Mouse (Mus musculus) T-cell, adult 2 months (primary cell): ENCODE data around the gene Lin7c.
"Not testable (repeated sequence)": the region's sequence is repeated elsewhere in the genome, so short reads cannot be mapped to it uniquely, and the experiment has no call there.

ENCODE experiments used
- DNase-seq: peaks from one replicate; pipeline ENCODE4 v3.0.0; 2022; ENCODE audit warnings: low spot score

The Lin7c gene

DNA sequence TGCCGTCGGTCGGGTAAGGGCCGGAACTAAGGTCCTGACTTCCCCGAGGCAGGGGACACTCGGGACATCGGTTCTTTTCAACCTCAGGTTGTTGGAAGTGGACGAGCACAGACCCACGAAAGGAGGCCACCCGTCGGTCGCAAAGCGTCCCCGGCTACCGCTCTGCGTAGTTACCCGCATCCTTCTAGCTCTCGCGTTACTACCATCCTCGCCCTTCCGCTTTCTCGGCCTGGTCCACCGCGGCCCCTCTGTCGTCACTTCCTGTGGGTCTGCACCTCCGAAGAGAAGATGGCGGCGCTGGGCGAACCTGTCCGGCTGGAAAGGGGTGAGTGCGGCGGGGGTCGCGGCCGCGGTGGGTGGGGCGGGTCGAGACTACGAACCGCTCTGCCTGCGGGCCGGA lies at the start of gene Lin7c:
TSS of gene Lin7c (plus strand) at position 257 of the 400 bp plus-strand sequence.
- peak; percentile 88 for DNase-seq

DNA sequence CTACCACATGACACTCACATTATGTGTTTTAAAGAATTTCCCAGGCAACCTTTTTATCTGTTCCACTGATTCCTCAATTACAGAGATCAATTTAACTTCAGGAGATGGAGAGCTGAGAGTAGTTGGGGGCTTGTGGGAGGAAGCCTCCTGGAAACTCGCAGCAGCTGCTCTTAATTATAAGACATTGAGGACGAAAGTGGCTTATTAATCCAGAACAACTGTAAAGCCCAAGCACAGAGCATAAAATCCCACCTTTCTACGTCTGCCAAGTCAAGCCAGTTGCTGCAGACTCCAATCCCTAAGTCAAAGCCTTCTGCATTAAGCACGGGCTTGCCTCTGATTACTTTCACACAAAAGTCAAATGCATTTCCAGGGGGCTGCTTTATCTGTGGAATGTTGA lies 44.3 kb upstream of the Lin7c start:
- no peak for DNase-seq

GRCm38 (mm10) chr2:109848305-109848704 lies 42.3 kb upstream of the Lin7c start:
- no peak for DNase-seq

- no peak for DNase-seq
These were observed 41.9 kb upstream of the Lin7c start for GRCm38 (mm10) chr2:109848715-109849114.

- DNase-seq: no peak
These were observed 35.1 kb upstream of the Lin7c start for GRCm38 (mm10) chr2:109855601-109856000.

- DNase-seq: no peak
These were observed 31.0 kb upstream of the Lin7c start for GRCm38 (mm10) chr2:109859671-109860070.

- no peak for DNase-seq
These were observed 29.8 kb upstream of the Lin7c start for GRCm38 (mm10) chr2:109860832-109861231.

- DNase-seq: not testable (repeated sequence)
These were observed 11.2 kb upstream of the Lin7c start for GRCm38 (mm10) chr2:109879429-109879828.

GRCm38 (mm10) chr2:109881111-109881510 lies 9.5 kb upstream of the Lin7c start:
- no peak for DNase-seq

- no peak for DNase-seq
These were observed 9.0 kb upstream of the Lin7c start for GRCm38 (mm10) chr2:109881625-109882024.

DNA sequence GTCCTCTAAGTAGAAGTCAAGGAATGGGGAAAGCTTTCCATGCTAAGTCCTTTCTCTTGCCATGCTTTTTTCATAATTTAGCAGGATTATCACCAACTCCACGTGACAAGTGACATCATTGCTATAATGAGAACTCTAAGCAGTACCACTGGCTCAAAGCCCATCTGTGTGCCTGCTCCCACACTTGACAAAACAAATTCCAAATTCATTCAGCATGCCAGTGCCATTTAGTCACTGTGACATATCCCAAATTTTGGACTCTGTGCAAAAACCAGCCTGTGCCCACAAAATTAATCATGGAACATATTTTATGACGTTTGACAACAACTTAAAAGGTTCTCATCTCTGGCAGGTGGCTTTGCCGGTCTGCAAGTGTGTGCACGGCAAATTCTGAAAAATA lies 6.5 kb upstream of the Lin7c start:
- DNase-seq: no peak

- no peak for DNase-seq
These were observed 6.1 kb upstream of the Lin7c start for GRCm38 (mm10) chr2:109884507-109884906.

GRCm38 (mm10) chr2:109890068-109890467 lies 585 bp upstream of the Lin7c start:
- no peak for DNase-seq

DNA sequence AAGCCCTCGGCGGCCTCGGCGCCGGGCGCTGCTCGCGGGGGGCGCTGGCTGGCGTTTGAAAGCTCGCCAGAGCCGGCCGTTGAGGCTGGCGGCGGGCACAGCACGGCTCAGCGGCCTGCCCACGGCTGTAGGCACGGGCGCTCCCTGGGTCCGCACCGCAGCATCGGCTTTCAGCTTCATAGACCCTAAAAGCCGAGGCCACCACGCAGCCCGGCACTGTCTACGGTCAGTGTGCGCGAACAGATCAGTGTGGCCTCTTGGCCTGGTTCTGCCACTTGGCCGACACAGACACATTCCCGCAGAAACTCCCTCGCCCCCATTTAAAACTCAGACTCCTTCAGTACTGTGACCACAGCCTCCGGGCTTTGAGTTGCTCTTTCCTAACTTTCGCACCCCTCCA lies 378 bp downstream of the Lin7c start:
- no peak for DNase-seq

DNA sequence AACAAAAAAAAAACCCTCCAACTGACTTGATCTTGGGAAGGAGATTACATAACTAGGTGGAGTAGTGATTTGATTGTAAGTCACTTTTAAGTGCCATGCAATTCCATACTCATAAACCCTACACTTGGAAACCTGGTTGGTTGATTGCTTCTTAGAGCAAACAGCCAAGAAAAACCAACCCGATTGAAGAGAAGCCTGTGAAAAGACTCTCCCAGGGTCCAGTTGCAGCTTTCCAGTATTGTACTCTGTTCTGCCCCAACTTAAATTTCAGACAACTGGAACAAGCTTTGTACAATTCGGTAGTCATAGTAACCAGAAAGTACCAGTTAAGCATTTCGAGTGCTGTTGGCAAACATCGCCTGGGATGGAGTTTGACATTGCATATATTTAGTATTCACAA lies 818 bp downstream of the Lin7c start:
- no peak for DNase-seq

GRCm38 (mm10) chr2:109896311-109896710 lies 5.7 kb downstream of the Lin7c start:
- no peak for DNase-seq

DNA sequence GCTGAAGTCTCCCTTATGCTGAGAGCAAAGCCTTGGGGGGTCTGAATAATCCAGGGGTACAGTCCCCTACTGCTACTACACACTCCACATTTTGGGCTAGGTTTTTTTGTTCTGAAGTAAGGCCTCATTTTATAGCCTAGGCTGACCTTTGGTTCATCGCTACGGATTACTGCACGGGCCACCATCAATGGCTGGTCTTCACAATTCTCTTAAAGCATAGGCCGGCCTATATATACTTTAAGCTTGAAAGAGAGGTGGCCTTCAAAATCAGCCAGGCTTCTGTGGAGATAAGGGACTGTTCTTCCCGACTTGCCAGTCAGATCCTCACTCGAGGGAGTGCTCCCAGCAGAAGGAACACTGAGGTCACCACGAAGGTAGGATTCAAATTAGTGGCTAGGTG lies 12.2 kb downstream of the Lin7c start:
- no peak for DNase-seq

DNA sequence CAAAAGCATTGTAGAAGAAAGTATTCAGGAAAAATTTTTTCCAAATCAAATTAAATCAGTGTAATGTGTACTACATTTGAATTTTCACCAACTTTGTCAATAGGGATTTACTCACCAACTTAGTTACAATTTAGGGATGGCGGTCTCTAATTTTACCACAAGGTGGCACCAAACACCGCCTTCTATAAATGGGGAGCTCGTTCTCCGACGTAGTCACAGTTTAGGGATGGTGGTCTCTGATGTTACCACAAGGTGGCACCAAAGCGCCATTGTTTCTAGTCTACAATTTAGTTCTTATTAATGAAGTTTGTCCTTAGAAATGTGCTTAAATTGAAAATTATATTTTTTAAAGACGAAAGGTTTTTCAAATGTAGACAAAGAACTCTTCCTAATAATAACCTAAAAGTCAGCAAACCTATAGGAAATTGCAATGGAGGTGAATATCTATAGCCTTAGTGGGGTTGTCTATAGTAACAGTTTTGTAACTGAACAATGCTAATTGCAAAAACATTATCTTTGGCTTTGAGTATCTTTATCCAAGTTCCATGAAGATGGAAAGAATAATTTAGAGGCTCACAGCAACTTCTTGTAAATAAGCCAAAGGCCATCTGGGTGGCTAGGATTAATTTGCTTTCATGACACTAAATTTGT lies 13.6 kb downstream of the Lin7c start:
- peak; percentile 77 for DNase-seq

GRCm38 (mm10) chr2:109909122-109909521 lies 18.5 kb downstream of the Lin7c start:
- DNase-seq: no peak

- DNase-seq: no peak
These were observed 21.6 kb downstream of the Lin7c start for GRCm38 (mm10) chr2:109912216-109912615.

DNA sequence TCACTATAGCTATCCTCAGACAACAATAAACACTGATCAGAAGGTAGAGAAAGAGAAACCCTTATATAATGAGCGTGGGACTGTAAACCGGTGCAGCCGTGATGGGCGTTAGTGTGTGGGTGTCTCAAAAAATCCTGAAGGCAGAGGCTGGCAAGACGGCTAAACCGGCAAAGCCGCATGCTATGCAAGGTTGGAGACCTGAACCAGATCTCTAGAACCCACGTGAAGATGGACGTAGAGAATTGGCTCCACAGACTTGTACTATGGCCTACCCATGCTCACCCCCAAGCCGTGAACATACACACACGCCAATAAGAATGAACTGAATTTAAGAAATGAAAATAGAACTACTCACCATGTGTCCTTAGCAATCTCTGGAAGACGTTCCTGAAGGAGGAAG lies 22.1 kb downstream of the Lin7c start:
- DNase-seq: no peak

GRCm38 (mm10) chr2:109913241-109913640 lies 22.6 kb downstream of the Lin7c start:
- no peak for DNase-seq

DNA sequence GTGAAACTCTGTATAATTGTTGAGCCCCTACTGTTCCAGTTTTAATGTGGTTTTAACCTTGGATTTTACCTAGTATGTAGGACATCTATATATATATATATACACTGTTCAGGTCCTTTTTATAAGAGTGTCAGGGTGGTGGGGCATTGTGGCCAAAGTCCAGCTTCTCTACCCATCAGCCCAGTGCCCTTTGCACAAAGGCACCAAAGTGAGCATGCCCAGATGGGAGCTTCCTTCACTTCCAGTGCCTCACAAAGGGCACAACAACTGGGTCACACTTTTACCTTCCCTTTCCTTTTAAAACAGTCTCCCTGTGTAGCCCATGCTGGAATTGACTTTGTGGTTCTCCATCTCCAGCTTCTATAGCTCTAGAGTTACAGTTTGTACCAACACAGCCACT lies 23.9 kb downstream of the Lin7c start:
- DNase-seq: no peak

- DNase-seq: no peak
These were observed 26.3 kb downstream of the Lin7c start for GRCm38 (mm10) chr2:109916782-109917495.
